Mouse (Mus musculus) limb, embryonic 13.5 days (tissue): ENCODE results near the gene Gm17428. TPM values are rescaled to one million over a fixed set of nuclear protein-coding genes. Genes with fewer than 3 reads are reported as not detected.

Source experiments
- ATAC-seq: fragments of 200-750 bp; cut with Nextera tagmentation; 2 replicates; pipeline ENCODE4 v1.8.0; 2017; ENCODE audit warnings: low read depth, moderate number of reproducible peaks, moderate TSS enrichment; ENCODE audit not compliant: low FRiP score
- H3K27ac ChIP-seq: fragments of 300-500 bp; sonication (generic); 2 replicates; pipeline ENCODE4 v1.5.1; 2015; ENCODE audit warnings: inconsistent platforms, mild to moderate bottlenecking, moderate library complexity
- H3K27me3 ChIP-seq: fragments of 300-500 bp; sonication (generic); 2 replicates; pipeline ENCODE4 v1.6.1; 2015; ENCODE audit warnings: mild to moderate bottlenecking, inconsistent platforms
- H3K36me3 ChIP-seq: fragments of 300-500 bp; sonication (generic); 2 replicates; pipeline ENCODE4 v1.6.1; 2015; ENCODE audit warnings: inconsistent platforms, mild to moderate bottlenecking, moderate library complexity
- H3K4me1 ChIP-seq: fragments of 300-500 bp; sonication (generic); 2 replicates; pipeline ENCODE4 v1.6.1; 2015; ENCODE audit warnings: inconsistent platforms
- H3K4me2 ChIP-seq: fragments of 300-500 bp; sonication (generic); replicated peaks from 2 replicates; pipeline ENCODE4 v1.6.1; 2015; ENCODE audit warnings: inconsistent platforms, mild to moderate bottlenecking, moderate library complexity
- H3K4me3 ChIP-seq: fragments of 300-500 bp; sonication (generic); 2 replicates; pipeline ENCODE4 v1.5.1; 2015; ENCODE audit warnings: moderate library complexity, mild to moderate bottlenecking, inconsistent platforms
- H3K9ac ChIP-seq: fragments of 300-500 bp; sonication (generic); 2 replicates; pipeline ENCODE4 v1.6.1; 2015; ENCODE audit warnings: mild to moderate bottlenecking, inconsistent platforms
- H3K9me3 ChIP-seq: fragments of 300-500 bp; sonication (generic); 2 replicates; pipeline ENCODE4 v1.6.1; 2016; ENCODE audit warnings: inconsistent platforms
- WGBS: fragments of 180-500 bp; shearing (Covaris S2); methylation state at CpG from one replicate; pipeline ENCODE4 v1.1.7; 2015; 5-methylcytosine and 5-hydroxymethylcytosine counted together
- polyA plus RNA-seq: library from polyadenylated mRNA; unstranded; fragments of >200 nt; fragmentation: Nextera tagmentation; extraction: Ambion mirVana; gene quantifications from 2 replicates; pipeline ENCODE4 v1.2.1, GENCODE M21; 2015

Gm17428 gene
- polyA plus RNA-seq = not detected in 2 replicates

DNA sequence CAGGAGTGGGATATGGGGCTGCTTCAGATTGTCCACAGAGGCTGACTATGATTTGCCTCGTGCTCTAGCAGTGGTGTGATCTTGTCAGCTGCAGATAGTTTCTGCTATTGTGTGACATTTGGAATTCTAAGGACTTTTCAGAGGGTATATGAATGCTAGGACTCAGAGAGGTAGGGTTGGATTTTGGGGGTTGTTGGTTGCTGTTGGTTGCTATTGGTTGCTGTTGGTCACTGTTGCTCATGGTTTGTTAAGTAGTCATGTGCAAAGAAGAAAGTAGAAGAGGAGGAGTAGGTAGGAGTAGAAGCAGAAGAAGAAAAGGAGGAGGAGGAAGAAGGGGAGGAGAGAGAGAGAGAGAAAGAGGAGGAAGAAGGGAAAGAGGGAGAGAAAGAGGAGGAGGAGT is at the start of gene Gm17428:
Gm17428 (plus strand) TSS at position 301 of the 400 bp plus-strand sequence.
- Histone ChIP-seq H3K9me3 (no peaks in the 10 kb centered on the region), H3K27ac (no peak within 1 kb of the TSS), H3K36me3 (no peaks in the 10 kb centered on the region), H3K4me1 (no peaks in the 10 kb centered on the region), H3K4me2 (no peak within 1 kb of the TSS), H3K9ac (no peak within 1 kb of the TSS), H3K4me3 (no peak within 1 kb of the TSS), H3K27me3 (peaks cover 2% of the 10 kb centered on the region; the same call in 1 of the 2 replicates)
- WGBS = 78% methylated on average over 1 of the region's 1 CpGs
- ATAC-seq = no peak

DNA sequence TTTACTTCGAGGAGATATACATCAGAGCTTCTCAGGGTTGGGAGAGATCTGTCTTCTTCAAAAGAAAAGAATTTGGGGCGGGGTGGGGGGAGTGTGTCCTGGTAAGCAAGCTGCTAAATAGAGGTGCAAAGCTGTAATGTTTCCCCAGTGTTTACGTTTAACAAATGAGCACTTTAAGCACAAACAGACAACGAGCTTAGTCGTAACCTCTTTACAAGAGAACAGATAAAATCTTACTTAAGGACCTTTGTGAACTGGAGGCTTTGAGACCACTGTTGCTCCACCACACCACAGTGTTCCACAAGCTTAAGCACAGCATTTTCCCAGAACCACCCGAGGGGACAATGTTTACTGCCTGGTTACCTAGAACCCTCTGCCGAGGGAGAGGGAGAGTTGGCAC is 49.4 kb upstream of the Gm17428 start:
- 8% methylated on average over 7 of the region's 7 CpGs for WGBS
- peak overlapping the region; percentile 67 for H3K4me3 ChIP-seq
- 0 out of 2 replicates have a peak, but pooled peaks cover 6% of the 10 kb centered on the region for H3K9me3 ChIP-seq
- peaks cover 4% of the 10 kb centered on the region for H3K36me3 ChIP-seq
- H3K27ac ChIP-seq = peak overlapping the region; percentile 100
- peaks cover 48% of the 10 kb centered on the region for H3K4me1 ChIP-seq
- H3K9ac ChIP-seq = peak overlapping the region; percentile 97
- no peaks in the 10 kb centered on the region for H3K27me3 ChIP-seq
- peak overlapping the region; percentile 88 for H3K4me2 ChIP-seq
- no peak for ATAC-seq

DNA sequence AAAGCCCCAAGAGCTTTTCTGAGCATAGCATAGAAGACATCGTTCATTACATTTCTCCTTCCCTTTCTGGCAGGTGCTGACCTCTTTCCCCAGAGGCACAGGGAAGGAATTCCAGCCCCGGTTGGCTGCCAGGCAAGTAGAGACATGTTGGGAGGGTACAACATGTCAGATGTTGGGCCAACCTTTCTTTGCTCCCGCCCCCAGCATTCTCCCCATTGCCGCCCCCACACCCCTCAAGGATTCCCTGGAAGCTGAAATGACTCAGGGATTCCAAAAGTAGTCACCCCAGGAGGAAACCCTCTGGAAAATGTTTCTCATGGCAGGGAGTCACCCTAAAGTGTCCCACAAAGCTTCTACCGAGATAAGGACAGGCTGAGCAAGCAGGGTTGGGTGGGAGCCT is 46.9 kb upstream of the Gm17428 start:
- no peaks in the 10 kb centered on the region for H3K36me3 ChIP-seq
- no peak for ATAC-seq
- H3K4me2 ChIP-seq = no peak overlapping the region
- 68% methylated on average over 5 of the region's 5 CpGs for WGBS
- peaks cover 44% of the 10 kb centered on the region for H3K4me1 ChIP-seq
- no peaks in the 10 kb centered on the region for H3K27me3 ChIP-seq
- no peak overlapping the region for H3K9ac ChIP-seq
- H3K9me3 ChIP-seq = no peaks in the 10 kb centered on the region
- H3K27ac ChIP-seq = no peak overlapping the region
- H3K4me3 ChIP-seq = no peak overlapping the region

DNA sequence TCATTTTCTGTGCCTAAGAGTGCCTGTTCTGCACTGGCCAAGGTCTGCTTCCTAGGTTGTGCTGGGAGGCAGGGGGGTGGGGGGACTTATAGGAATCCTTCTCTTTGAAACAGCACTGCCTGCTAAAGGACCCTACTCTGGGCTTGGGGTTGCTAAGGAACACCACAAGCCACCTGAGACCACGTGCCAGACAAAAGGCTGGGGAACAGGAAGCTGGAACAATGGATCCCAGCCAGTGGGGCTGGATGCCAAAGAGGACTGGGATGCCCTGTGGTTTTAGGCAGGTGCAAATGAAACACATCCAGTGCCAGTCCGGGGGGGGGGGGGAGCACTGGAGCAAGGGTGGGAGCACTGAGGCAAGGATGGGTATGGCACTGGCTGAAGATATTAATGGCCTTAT is 46.3 kb upstream of the Gm17428 start:
- no peak overlapping the region for H3K4me3 ChIP-seq
- WGBS = 39% methylated on average over 2 of the region's 2 CpGs
- no peak overlapping the region for H3K9ac ChIP-seq
- ATAC-seq = no peak
- H3K27me3 ChIP-seq = no peaks in the 10 kb centered on the region
- H3K36me3 ChIP-seq = no peaks in the 10 kb centered on the region
- no peaks in the 10 kb centered on the region for H3K9me3 ChIP-seq
- H3K27ac ChIP-seq = no peak overlapping the region
- peaks cover 38% of the 10 kb centered on the region for H3K4me1 ChIP-seq
- no peak overlapping the region for H3K4me2 ChIP-seq

DNA sequence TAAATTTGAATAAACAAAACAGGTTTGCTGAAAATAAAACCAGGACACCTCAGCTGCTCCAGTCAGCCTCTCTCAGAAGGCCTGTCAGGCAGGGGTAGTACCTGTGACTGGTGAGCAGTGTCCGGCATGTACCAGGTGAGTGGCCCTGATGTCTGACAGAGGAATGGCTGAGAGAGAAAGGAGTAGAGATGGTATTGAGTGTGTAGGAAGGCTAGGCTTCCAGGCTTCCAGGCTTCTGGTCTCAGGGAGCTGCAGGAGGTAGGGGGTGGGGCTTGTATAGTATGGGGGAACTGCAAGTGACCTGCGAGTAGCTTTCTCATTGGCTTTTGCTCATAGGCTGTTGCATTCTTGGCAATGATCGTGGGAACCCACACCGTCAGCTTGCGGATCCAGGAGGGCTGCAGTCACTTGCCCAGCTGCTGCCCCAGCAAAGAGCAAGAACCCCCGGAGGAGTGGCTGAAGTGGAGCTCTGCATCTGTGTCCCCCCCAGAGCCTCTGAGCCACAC is 44.0 kb upstream of the Gm17428 start, which contains the start of gene Il25:
Il25 (plus strand) TSS at position 51 of the 506 bp plus-strand sequence.
- H3K27ac ChIP-seq = no peak within 1 kb of the TSS

DNA sequence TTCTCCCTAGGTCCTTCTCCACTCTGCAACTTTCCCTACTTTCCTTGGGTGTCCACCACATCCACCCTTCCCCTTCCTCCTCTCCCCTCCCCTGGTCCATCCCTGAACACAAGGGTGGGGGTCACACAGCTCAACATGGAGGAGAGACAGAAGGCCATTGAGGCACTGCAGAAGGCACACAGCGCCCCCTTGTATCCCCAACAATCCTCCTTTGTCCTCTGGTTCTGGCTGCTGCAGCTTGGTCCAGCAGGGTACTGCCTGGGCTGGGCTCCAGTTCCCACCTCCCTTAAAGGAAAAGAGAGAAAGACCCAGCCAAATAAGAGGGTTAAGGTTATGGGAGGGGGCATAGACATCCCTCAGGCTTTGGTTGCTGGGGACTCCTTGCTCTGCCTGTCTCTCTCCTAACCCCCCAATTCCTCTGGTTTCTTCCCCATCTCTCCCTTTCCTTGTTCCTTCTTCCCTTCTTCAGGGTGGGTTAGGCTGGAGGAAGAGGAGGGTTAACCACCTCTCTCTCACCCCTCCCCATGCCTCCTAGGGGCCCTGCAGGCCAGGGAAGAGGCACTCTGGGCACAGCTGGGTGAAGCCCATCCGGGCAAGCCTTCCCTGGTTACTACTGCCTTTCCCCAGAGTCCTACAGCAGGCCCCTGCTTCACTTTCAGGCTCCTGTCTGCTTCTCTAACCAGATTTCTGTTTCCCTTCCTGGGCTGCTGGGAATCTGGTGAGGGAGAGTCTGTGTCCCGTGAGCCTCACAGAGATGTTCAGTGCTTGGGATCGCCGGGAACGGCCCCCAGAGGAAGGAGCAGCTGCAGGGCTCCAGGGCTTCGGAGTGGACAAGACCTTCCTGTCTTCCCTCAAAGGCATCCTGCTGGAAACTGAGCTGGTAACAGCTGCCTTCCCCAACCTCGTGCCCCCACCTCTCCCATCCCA is 40.6 kb upstream of the Gm17428 start, which contains the start of gene Cmtm5:
Cmtm5 (plus strand) TSS at position 358 of the 927 bp plus-strand sequence.
- Histone ChIP-seq H3K36me3 (no peaks in the 10 kb centered on the region), H3K9me3 (no peaks in the 10 kb centered on the region), H3K4me2 (peak within 1 kb of the TSS; percentile 48), H3K27ac (peak within 1 kb of the TSS; percentile 92), H3K4me1 (peaks cover 35% of the 10 kb centered on the region), H3K4me3 (peak within 1 kb of the TSS; percentile 23), H3K27me3 (no peaks in the 10 kb centered on the region), H3K9ac (peak within 1 kb of the TSS; percentile 53)
- peak; percentile 57 for ATAC-seq
- 29% methylated on average over 8 of the region's 8 CpGs for WGBS

More for the DNA sequence above, 44.0 kb upstream of the Gm17428 start, which contains the start of gene Il25:
- Histone ChIP-seq H3K4me3 (no peak within 1 kb of the TSS), H3K4me1 (peaks cover 42% of the 10 kb centered on the region), H3K9me3 (no peaks in the 10 kb centered on the region), H3K36me3 (no peaks in the 10 kb centered on the region), H3K9ac (0 out of 2 replicates have a peak within 1 kb of the TSS, but pooled peaks have one; percentile 21), H3K4me2 (peak within 1 kb of the TSS; percentile 41), H3K27me3 (no peaks in the 10 kb centered on the region)
- ATAC-seq = peak; percentile 51
- 18% methylated on average over 6 of the region's 6 CpGs for WGBS

DNA sequence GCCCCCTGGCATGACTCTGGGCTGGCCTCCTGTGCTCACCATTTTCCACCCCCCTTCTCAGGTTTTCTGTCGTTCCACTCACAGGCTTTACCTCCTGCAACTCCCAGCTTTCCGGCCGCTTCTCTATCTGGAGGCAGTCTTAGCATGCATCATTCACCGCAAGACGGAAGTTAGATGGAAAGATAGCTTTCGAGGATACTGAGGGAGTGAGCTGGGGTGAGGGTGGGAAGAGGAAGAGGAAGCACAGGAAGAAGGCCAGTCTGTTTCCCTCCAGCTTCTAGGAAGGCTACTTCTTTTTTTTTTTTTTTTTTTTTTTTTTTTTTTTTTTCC is 39.9 kb upstream of the Gm17428 start:
- 41% methylated on average over 6 of the region's 6 CpGs for WGBS
- no peaks in the 10 kb centered on the region for H3K27me3 ChIP-seq
- H3K4me2 ChIP-seq = peak overlapping the region; percentile 48
- H3K27ac ChIP-seq = peak overlapping the region; percentile 92
- peak overlapping the region; percentile 53 for H3K9ac ChIP-seq
- no peak for ATAC-seq
- H3K36me3 ChIP-seq = no peaks in the 10 kb centered on the region
- peak overlapping the region; percentile 23 for H3K4me3 ChIP-seq
- H3K4me1 ChIP-seq = peaks cover 35% of the 10 kb centered on the region
- no peaks in the 10 kb centered on the region for H3K9me3 ChIP-seq

DNA sequence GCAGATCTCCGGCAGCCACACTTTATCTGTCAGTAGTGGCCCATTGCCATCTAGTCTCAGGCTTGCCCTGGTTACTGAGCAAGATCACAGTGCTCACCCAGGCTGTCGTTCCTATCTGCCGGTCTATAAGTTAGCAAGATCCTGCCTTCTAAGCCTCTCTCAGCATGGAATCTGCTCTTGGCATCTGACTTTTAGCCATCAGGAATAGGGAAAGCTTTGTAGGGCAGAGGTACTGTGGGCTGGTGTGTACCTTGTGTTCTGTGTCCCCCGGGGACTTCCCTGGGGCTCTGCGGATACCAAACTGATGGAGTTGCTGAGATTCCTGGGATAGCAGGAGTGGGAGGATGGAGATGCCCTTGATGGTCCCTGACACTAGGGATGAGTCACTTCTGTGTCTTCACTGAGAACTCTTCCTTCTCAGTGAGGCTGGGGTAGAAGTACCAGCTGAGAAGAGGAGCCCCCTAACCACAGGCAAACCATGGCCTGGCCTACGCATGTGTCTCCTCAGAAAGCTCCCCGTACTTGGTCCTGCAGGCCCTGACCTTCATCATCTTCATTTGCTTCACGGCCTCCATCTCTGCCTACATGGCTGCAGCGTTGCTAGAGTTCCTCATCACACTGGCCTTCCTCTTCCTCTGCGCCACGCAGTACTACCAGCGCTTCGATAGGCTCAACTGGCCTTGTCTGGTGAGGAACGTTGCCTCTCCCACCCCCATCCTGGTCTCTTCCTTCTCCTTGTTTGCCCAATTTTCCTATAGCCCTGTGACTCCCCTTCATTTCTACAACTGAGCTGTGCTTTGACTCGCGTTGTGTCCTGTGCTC is 39.2 kb upstream of the Gm17428 start:
- peaks cover 34% of the 10 kb centered on the region for H3K4me1 ChIP-seq
- no peak overlapping the region; the same call in 1 of the 2 replicates for H3K27ac ChIP-seq
- no peaks in the 10 kb centered on the region for H3K9me3 ChIP-seq
- ATAC-seq = no peak
- no peak overlapping the region for H3K4me3 ChIP-seq
- no peak overlapping the region for H3K9ac ChIP-seq
- H3K27me3 ChIP-seq = no peaks in the 10 kb centered on the region; the same call in 1 of the 2 replicates
- H3K4me2 ChIP-seq = peak overlapping the region; percentile 41
- no peaks in the 10 kb centered on the region for H3K36me3 ChIP-seq
- 85% methylated on average over 16 of the region's 16 CpGs for WGBS

DNA sequence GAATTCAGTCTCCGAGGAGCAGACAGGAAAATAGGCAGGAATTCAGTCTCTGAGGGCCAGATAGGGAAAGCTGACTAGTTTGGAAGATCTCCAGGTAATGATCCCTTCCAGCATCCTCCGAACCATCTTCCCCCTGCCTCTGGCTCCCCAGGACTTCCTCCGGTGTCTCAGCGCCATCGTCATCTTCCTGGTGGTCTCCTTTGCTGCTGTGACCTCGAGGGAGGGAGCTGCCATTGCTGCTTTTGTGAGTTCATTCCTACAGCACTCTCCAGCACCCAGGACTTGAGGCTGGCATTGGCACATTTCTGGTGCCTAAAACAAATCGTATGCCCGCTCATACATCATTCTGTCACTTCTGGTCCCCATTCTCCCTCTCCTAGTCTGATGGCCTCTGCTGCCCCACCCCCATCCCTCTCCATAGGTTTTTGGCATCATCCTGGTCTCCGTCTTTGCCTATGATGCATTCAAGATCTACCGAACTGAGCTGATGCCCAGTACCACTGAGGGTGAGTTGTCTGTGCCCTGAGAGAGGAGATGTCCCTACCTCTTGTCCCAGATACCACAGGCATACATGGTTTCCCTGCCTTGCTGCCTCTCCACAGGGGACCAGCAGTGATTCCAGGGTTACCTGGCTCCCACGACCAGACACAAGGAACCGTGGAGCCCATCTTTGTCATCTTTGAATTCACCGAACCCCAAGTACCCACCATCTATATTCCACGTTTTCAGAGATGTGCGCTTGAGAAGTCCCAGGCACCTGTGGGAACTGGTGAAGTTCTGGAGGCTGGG is 38.1 kb upstream of the Gm17428 start:
- ATAC-seq = no peak
- no peaks in the 10 kb centered on the region; the same call in 1 of the 2 replicates for H3K27me3 ChIP-seq
- WGBS = 79% methylated on average over 15 of the region's 15 CpGs

DNA sequence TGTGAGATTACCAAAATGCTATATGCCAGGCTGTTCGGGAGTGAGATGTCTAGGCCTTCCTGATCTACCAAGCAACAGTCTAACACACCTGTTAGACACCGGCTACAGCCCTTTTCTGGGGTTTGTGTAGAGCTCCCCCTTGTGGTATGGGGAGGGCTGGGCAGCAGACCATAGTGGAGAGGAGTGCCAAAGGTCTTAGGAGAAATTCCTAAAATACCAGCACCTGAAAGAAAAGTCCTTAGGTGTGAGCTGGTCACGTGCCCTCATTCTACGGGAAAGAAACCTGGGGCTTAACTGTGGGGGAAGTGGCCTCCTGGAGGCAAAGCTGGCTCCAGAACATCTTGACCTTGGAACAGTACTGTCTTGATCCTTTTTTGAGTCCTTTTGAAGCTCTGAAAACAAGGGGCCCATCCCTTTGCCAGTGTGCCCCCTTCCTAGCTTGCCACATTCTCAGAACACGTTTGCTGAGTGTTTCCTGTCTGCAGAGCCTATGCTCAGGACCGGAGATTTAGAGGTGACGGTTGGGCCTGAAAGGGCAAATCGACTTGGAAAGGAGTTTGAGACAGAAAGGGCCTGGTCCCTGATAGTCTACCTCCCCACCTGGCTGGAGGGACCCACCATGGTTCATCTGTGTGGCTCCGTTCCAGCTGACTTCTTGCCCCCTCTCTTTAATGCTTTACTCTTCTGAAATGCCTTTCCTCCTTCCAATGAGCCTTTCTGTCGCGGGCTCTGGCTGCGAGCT is 37.1 kb upstream of the Gm17428 start:
- Histone ChIP-seq H3K27ac (no peak overlapping the region), H3K36me3 (no peaks in the 10 kb centered on the region), H3K9ac (no peak overlapping the region), H3K9me3 (no peaks in the 10 kb centered on the region), H3K4me3 (no peak overlapping the region), H3K4me2 (no peak overlapping the region), H3K27me3 (no peaks in the 10 kb centered on the region; the same call in 1 of the 2 replicates), H3K4me1 (peaks cover 26% of the 10 kb centered on the region)
- ATAC-seq = no peak
- WGBS = 49% methylated on average over 12 of the region's 12 CpGs

More for the DNA sequence above, 38.1 kb upstream of the Gm17428 start:
- H3K9me3 ChIP-seq = no peaks in the 10 kb centered on the region
- H3K27ac ChIP-seq = no peak overlapping the region
- H3K4me3 ChIP-seq = no peak overlapping the region
- H3K4me2 ChIP-seq = no peak overlapping the region
- H3K36me3 ChIP-seq = no peaks in the 10 kb centered on the region
- H3K9ac ChIP-seq = no peak overlapping the region
- H3K4me1 ChIP-seq = peaks cover 26% of the 10 kb centered on the region

DNA sequence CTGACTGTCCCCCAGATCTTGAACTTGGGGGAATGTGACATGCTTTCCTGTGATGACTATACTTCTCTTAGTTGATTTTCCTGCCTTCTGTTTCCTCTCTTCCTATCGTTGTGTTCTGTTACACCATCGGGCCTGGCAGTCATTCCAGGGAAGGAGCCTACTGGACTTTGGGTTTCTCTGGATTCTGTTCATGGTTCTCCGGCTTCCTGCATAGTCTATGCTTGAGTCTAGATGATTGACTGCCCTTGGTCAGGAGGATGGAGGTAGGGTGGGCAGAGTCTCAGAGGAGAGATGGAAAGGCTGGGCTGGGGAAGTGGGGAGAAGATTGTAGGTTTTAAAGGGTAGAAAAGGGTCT is 36.6 kb upstream of the Gm17428 start:
- H3K9me3 ChIP-seq = no peaks in the 10 kb centered on the region
- no peaks in the 10 kb centered on the region for H3K36me3 ChIP-seq
- ATAC-seq = no peak
- H3K9ac ChIP-seq = no peak overlapping the region
- no peak overlapping the region for H3K27ac ChIP-seq
- no peak overlapping the region for H3K4me3 ChIP-seq
- H3K27me3 ChIP-seq = no peaks in the 10 kb centered on the region; the same call in 1 of the 2 replicates
- 76% methylated on average over 3 of the region's 3 CpGs for whole genome bisulfite sequencing
- no peak overlapping the region for H3K4me2 ChIP-seq
- H3K4me1 ChIP-seq = peaks cover 26% of the 10 kb centered on the region
